Mouse (Mus musculus) adrenal gland, adult 2 months (tissue): ENCODE data around the gene Lrrc20. TPM values are rescaled to one million over a fixed set of nuclear protein-coding genes. Genes with fewer than 3 reads are reported as not detected.

Source experiments
- polyA plus RNA-seq: library from polyadenylated mRNA; depleted of rRNA; stranded (reverse); fragments of >200 nt; gene quantifications from 2 replicates; pipeline ENCODE4 v1.2.3, GENCODE M21; 2012; rRNA removed
- total RNA-seq, 2 experiments: library from RNA; stranded (reverse); gene quantifications; 2 replicates each; pipeline ENCODE4 v1.2.3; 2021

The Lrrc20 gene
- total and polyA plus RNA-seq, 3 experiments = 15.9 to 21.7 (median 17.8) TPM

Other genes with a start within 250 kb of the Lrrc20 start
- 1 to 10 TPM; 2.1 TPM for gene Adamts14, start 202.4 kb upstream of the Lrrc20 start, total RNA-seq
- 2.9 and 3.2 TPM in 2 replicates for gene Adamts14, start 202.4 kb upstream of the Lrrc20 start, polyA plus RNA-seq
- gene Prf1, start 178.0 kb upstream of the Lrrc20 start, total RNA-seq = under 1 TPM; 0.17 to 0.24 TPM
- 0.39 and 0.48 TPM in 2 replicates for gene Prf1, start 178.0 kb upstream of the Lrrc20 start, polyA plus RNA-seq
- 10 to 100 TPM; 18.5 to 26.6 TPM for gene Pald1, start 92.3 kb upstream of the Lrrc20 start, total RNA-seq
- 17.7 and 22.8 TPM in 2 replicates for gene Pald1, start 92.3 kb upstream of the Lrrc20 start, polyA plus RNA-seq
- not detected for gene Nodal, start 57.8 kb upstream of the Lrrc20 start, total RNA-seq
- gene Nodal, start 57.8 kb upstream of the Lrrc20 start, polyA plus RNA-seq = 0.04 TPM in 1 of 2 replicates, not detected in the other
- gene Eif4ebp2, start 23.1 kb upstream of the Lrrc20 start, total RNA-seq = 10 to 100 TPM; 94.9 to 96.2 TPM
- 68.1 and 88.7 TPM in 2 replicates for gene Eif4ebp2, start 23.1 kb upstream of the Lrrc20 start, polyA plus RNA-seq
- under 1 TPM; 0.12 to 0.73 TPM for gene Npffr1, start 119.7 kb downstream of the Lrrc20 start, total RNA-seq
- 0.18 and 0.37 TPM in 2 replicates for gene Npffr1, start 119.7 kb downstream of the Lrrc20 start, polyA plus RNA-seq
- gene Ppa1, start 172.8 kb downstream of the Lrrc20 start, total RNA-seq = 100 to 1,000 TPM; 146 to 317 TPM
- 26.4 and 29.9 TPM in 2 replicates for gene Ppa1, start 172.8 kb downstream of the Lrrc20 start, polyA plus RNA-seq
- gene Sar1a, start 204.5 kb downstream of the Lrrc20 start, total RNA-seq = 100 to 1,000 TPM; 199 to 205 TPM
- gene Sar1a, start 204.5 kb downstream of the Lrrc20 start, polyA plus RNA-seq = 113 and 119 TPM in 2 replicates
- 100 to 1,000 TPM in 1 of 2 experiments, 10 to 100 TPM in 1; 85.9 to 147 TPM for gene Tysnd1, start 219.7 kb downstream of the Lrrc20 start, total RNA-seq
- 548 and 593 TPM in 2 replicates for gene Tysnd1, start 219.7 kb downstream of the Lrrc20 start, polyA plus RNA-seq
- gene Aifm2, start 239.5 kb downstream of the Lrrc20 start, total RNA-seq = 100 to 1,000 TPM; 226 to 406 TPM
- 209 and 255 TPM in 2 replicates for gene Aifm2, start 239.5 kb downstream of the Lrrc20 start, polyA plus RNA-seq